Mouse (Mus musculus) cerebellum, adult 2 months (tissue): ENCODE measurements at regions not wholly inside any gene's neighbourhood (a gene's known extent, or its start where the extent isn't known, plus 50 kb on each side); places are given as distances from the start of the nearest gene placed in this dataset.

Experiments used
- CTCF ChIP-seq: fragments of 200-500 bp; IDR thresholded peaks from 2 replicates; pipeline ENCODE4 v1.5.1; 2011; ENCODE audit warnings: low read depth, mild to moderate bottlenecking, control low read depth, low read length, moderate library complexity, borderline replicate concordance; ENCODE audit not compliant: insufficient read depth
- POLR2A ChIP-seq: fragments of 200-500 bp; IDR thresholded peaks from 2 replicates; pipeline ENCODE4 v1.6.1; 2011; ENCODE audit warnings: low read length, control low read depth, borderline replicate concordance; ENCODE audit not compliant: insufficient read depth

DNA sequence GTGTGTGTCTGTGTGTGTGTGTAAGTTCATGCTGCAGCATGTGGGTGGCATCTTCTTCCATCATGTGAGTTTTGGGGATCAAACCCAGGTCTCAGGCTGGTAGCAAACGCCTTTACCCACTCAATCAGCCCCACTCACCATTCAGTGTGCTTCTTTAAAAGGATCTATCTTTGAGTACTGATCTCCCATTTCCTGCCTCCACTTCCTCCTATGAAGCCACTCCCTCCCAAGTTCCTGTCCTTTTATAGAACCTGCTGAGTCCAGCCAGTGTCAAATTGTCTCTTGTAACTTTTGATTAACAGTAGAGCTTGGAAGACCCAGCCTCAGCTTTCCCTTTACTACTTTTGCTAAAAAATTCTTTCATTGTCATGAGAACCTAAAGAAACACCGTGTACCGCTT, 73.0 kb upstream of the Pld5 start:
- TF ChIP-seq POLR2A (no peak), CTCF (no peak)
